Mouse (Mus musculus) heart, adult 2 months (tissue): ENCODE data around the gene Aunip.

Experiments
- CTCF ChIP-seq: fragments of 200-600 bp; IDR thresholded peaks from 2 replicates; pipeline ENCODE4 v1.8.1; 2022; ENCODE audit warnings: antibody characterized with exemption, mild to moderate bottlenecking, moderate library complexity
- EP300 ChIP-seq: fragments of 200-500 bp; IDR thresholded peaks from 2 replicates; pipeline ENCODE4 v1.6.1; 2011; ENCODE audit warnings: low read depth, low read length, control low read depth; ENCODE audit not compliant: insufficient read depth
- POLR2A ChIP-seq: fragments of 200-500 bp; IDR thresholded peaks from 2 replicates; pipeline ENCODE4 v1.6.1; 2011; ENCODE audit warnings: mild to moderate bottlenecking, low read depth, low read length, control low read depth; ENCODE audit not compliant: insufficient read depth

GRCm38 (mm10) chr4:134519281-134519680 lies 8.5 kb downstream of the Aunip start:
- TF ChIP-seq POLR2A: no peak
- no peak for TF ChIP-seq CTCF
- TF ChIP-seq EP300: no peak
